Mouse (Mus musculus) intestine, embryonic 16.5 days (tissue): ENCODE results near the gene Tcf7l1. TPM values are rescaled to one million over a fixed set of nuclear protein-coding genes. Genes with fewer than 3 reads are reported as not detected.

Experiments
- ATAC-seq: fragments of 200-750 bp; cut with Nextera tagmentation; 2 replicates; pipeline ENCODE4 v1.8.0; 2017; ENCODE audit warnings: moderate TSS enrichment, moderate library complexity
- H3K27ac ChIP-seq: fragments of 300-500 bp; sonication (generic); 2 replicates; pipeline ENCODE4 v1.5.1; 2014; ENCODE audit warnings: mild to moderate bottlenecking, low read length
- H3K27me3 ChIP-seq: fragments of 300-500 bp; sonication (generic); replicated peaks from 2 replicates; pipeline ENCODE4 v1.6.1; 2014; ENCODE audit warnings: low read length, control low read depth, mixed read lengths; ENCODE audit not compliant: control insufficient read depth, insufficient read depth
- H3K36me3 ChIP-seq: fragments of 300-500 bp; sonication (generic); 2 replicates; pipeline ENCODE4 v1.6.1; 2014; ENCODE audit warnings: low read length, control low read depth; ENCODE audit not compliant: control insufficient read depth, insufficient read depth
- H3K4me1 ChIP-seq: fragments of 300-500 bp; sonication (generic); 2 replicates; pipeline ENCODE4 v1.6.1; 2014; ENCODE audit warnings: low read length, control low read depth, mixed read lengths; ENCODE audit not compliant: control insufficient read depth, insufficient read depth
- H3K4me2 ChIP-seq: fragments of 300-500 bp; sonication (generic); 2 replicates; pipeline ENCODE4 v1.6.1; 2014; ENCODE audit warnings: low read depth, low read length, control low read depth
- H3K4me3 ChIP-seq: fragments of 300-500 bp; sonication (generic); 2 replicates; pipeline ENCODE4 v1.5.1; 2014; ENCODE audit warnings: mild to moderate bottlenecking, low read length
- H3K9ac ChIP-seq: fragments of 300-500 bp; sonication (generic); 2 replicates; pipeline ENCODE4 v1.6.1; 2014; ENCODE audit warnings: low read depth, low read length
- H3K9me3 ChIP-seq: fragments of 300-500 bp; sonication (generic); 2 replicates; pipeline ENCODE4 v1.6.1; 2016; ENCODE audit warnings: low read length, control low read depth; ENCODE audit not compliant: control insufficient read depth
- WGBS: fragments of 180-500 bp; shearing (Covaris S2); extraction: QIAGEN DNeasy Blood & Tissue Kit; methylation state at CpG from one replicate; pipeline ENCODE4 v1.1.7; 2014; 5-methylcytosine and 5-hydroxymethylcytosine counted together
- polyA plus RNA-seq: library from polyadenylated mRNA; unstranded; fragments of >200 nt; fragmentation: Nextera tagmentation; extraction: Ambion mirVana; gene quantifications from 2 replicates; pipeline ENCODE4 v1.2.1, GENCODE M21; 2015

Tcf7l1 gene
- polyA plus RNA-seq, 1 experiment from 2014 or later: 8.5 TPM

DNA sequence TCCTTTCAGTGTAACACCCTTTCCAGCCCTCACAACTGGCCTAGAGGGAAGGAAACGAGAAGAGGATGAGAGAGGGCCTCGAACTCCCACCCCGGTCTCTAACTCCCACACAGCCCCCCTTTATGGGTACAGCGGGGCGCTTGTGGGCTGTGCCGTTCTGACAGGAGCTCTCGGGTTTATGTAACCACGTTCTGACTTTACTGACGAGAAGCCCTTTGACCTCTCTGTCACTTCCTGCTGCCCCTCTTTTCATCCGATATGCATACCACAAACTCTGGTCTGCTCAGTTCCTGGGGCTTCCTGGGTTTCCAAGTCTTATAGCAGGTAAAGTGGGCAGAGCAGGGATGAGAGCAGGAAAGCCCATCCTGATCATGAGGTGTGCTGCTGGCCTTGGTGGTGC lies 154.7 kb downstream of the Tcf7l1 start:
- no peaks in the 10 kb centered on the region for H3K36me3 ChIP-seq
- no peaks in the 10 kb centered on the region for H3K27me3 ChIP-seq
- no peaks in the 10 kb centered on the region for H3K9me3 ChIP-seq
- no peak overlapping the region for H3K4me2 ChIP-seq
- peaks cover 9% of the 10 kb centered on the region for H3K4me1 ChIP-seq
- no peak overlapping the region for H3K9ac ChIP-seq
- no peak for ATAC-seq
- 66% methylated on average over 10 of the region's 10 CpGs for WGBS
- H3K27ac ChIP-seq: no peak overlapping the region
- H3K4me3 ChIP-seq: no peak overlapping the region

- Histone ChIP-seq H3K27ac (no peak overlapping the region), H3K36me3 (no peaks in the 10 kb centered on the region), H3K4me1 (peaks cover 9% of the 10 kb centered on the region), H3K9ac (no peak overlapping the region), H3K4me3 (no peak overlapping the region), H3K27me3 (no peaks in the 10 kb centered on the region), H3K4me2 (no peak overlapping the region), H3K9me3 (no peaks in the 10 kb centered on the region)
- WGBS: 77% methylated on average over 6 of the region's 6 CpGs
- no peak for ATAC-seq
Observed at GRCm38 (mm10) chr6:72631700-72632099, 157.4 kb downstream of the Tcf7l1 start.

DNA sequence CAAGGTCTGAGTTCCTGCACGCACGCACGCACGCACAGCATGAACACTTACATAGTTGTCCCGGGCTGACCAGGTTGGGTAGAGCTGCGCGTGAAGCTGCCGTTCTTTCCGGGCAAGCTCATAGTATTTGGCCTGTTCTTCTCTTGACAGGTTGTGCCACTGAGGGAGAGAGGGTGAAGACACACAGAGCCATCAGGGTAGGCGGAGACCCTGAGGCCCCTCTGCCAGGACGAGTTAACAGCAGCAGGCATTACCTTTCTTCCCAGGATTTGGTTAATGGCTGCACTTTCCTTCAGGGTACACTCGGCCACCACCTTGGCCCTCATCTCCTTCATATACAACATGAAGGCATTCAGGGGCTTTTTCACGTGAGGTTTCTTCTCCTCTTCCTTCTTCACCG lies 158.1 kb downstream of the Tcf7l1 start:
- Histone ChIP-seq H3K36me3 (no peaks in the 10 kb centered on the region), H3K9ac (no peak overlapping the region), H3K27ac (no peak overlapping the region), H3K9me3 (no peaks in the 10 kb centered on the region), H3K27me3 (no peaks in the 10 kb centered on the region), H3K4me2 (no peak overlapping the region), H3K4me1 (0 out of 2 replicates have a peak, but pooled peaks cover 2% of the 10 kb centered on the region), H3K4me3 (no peak overlapping the region)
- ATAC-seq: no peak
- whole genome bisulfite sequencing: 88% methylated on average over 14 of the region's 14 CpGs

- 67% methylated on average over 2 of the region's 2 CpGs for WGBS
- Histone ChIP-seq H3K4me1 (no peaks in the 10 kb centered on the region), H3K4me2 (no peak overlapping the region), H3K9ac (no peak overlapping the region), H3K27me3 (no peaks in the 10 kb centered on the region), H3K9me3 (no peaks in the 10 kb centered on the region), H3K27ac (no peak overlapping the region), H3K4me3 (no peak overlapping the region), H3K36me3 (no peaks in the 10 kb centered on the region)
- 0 out of 2 replicates have a peak, but pooled peaks have one; percentile 32 for ATAC-seq
Observed at GRCm38 (mm10) chr6:72630370-72630769, 158.7 kb downstream of the Tcf7l1 start.

GRCm38 (mm10) chr6:72627276-72627675 lies 161.8 kb downstream of the Tcf7l1 start:
- Histone ChIP-seq H3K27ac (no peak overlapping the region), H3K4me1 (no peaks in the 10 kb centered on the region), H3K27me3 (no peaks in the 10 kb centered on the region), H3K9ac (no peak overlapping the region), H3K36me3 (no peaks in the 10 kb centered on the region), H3K4me3 (no peak overlapping the region), H3K4me2 (no peak overlapping the region), H3K9me3 (no peaks in the 10 kb centered on the region)
- 94% methylated on average over 16 of the region's 16 CpGs for WGBS
- ATAC-seq: no peak

DNA sequence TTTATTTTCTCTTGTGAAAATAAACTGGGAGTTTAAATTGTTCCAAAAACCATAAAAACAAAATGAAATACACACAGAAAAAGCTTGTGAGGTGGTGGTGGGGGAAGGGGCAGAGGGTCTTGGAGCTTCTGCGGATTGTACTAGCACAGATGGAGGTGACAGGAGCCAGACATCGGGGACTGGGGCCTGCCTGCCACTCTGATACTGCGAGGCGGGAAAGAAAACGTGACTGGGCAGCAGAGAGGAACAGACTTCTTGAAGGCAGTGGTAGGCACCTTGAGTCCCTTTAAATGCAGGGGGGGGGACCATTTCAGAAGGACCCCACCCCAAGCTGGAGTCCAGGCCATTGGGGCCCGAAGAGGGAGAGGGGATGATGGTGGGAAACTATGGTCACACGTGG lies 162.7 kb downstream of the Tcf7l1 start:
- 75% methylated on average over 7 of the region's 7 CpGs for WGBS
- H3K4me2 ChIP-seq: no peak overlapping the region
- H3K27ac ChIP-seq: no peak overlapping the region
- no peak for ATAC-seq
- H3K9ac ChIP-seq: no peak overlapping the region
- H3K9me3 ChIP-seq: no peaks in the 10 kb centered on the region
- H3K4me3 ChIP-seq: no peak overlapping the region
- no peaks in the 10 kb centered on the region for H3K4me1 ChIP-seq
- H3K36me3 ChIP-seq: no peaks in the 10 kb centered on the region
- no peaks in the 10 kb centered on the region for H3K27me3 ChIP-seq

GRCm38 (mm10) chr6:72623661-72624402 lies 165.2 kb downstream of the Tcf7l1 start:
- WGBS: 89% methylated on average over 8 of the region's 8 CpGs
- no peak for ATAC-seq
- Histone ChIP-seq H3K27ac (no peak overlapping the region), H3K9me3 (no peaks in the 10 kb centered on the region), H3K36me3 (no peaks in the 10 kb centered on the region), H3K27me3 (no peaks in the 10 kb centered on the region), H3K4me2 (no peak overlapping the region), H3K4me3 (no peak overlapping the region), H3K9ac (no peak overlapping the region), H3K4me1 (peaks cover 5% of the 10 kb centered on the region; the same call in 1 of the 2 replicates)

DNA sequence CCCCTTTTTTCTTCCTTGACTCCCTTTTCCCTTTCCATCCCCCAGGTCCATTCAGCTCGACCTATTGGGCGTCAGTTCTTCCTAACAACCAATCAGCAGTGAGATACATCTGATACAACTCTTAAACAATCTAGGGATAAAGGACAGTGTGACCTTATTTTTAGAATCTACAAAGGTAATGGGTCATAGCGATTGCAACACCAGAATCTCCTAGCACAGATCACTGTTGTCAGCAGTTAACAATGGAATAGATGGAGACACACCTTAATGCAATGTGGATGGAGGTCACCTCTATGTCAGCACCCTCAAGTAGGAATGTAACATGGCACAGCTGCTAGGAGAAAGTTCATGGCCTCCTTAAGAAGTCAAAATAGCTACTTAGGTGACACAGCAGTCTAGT lies 166.1 kb downstream of the Tcf7l1 start:
- Histone ChIP-seq H3K27ac (no peak overlapping the region), H3K4me2 (no peak overlapping the region), H3K9me3 (no peaks in the 10 kb centered on the region), H3K4me3 (no peak overlapping the region), H3K27me3 (no peaks in the 10 kb centered on the region), H3K36me3 (no peaks in the 10 kb centered on the region), H3K9ac (no peak overlapping the region), H3K4me1 (peaks cover 5% of the 10 kb centered on the region; the same call in 1 of the 2 replicates)
- no peak for ATAC-seq
- WGBS: 53% methylated on average over 3 of the region's 3 CpGs

- Histone ChIP-seq H3K36me3 (no peaks in the 10 kb centered on the region), H3K27ac (no peak overlapping the region), H3K4me3 (no peak overlapping the region), H3K4me2 (no peak overlapping the region), H3K4me1 (peaks cover 9% of the 10 kb centered on the region; the same call in 1 of the 2 replicates), H3K27me3 (no peaks in the 10 kb centered on the region), H3K9ac (no peak overlapping the region), H3K9me3 (no peaks in the 10 kb centered on the region)
- no peak for ATAC-seq
- WGBS: 62% methylated on average over 5 of the region's 5 CpGs
Observed at GRCm38 (mm10) chr6:72620920-72621319, 168.1 kb downstream of the Tcf7l1 start.
